Mouse (Mus musculus): ENCODE data around the gene Krtap8-1. TPM values are rescaled to one million over a fixed set of nuclear protein-coding genes. Genes with fewer than 3 reads are reported as not detected.

Krtap8-1 gene
- polyA plus RNA-seq, 1 experiment from 2014 or later: not detected

- Histone ChIP-seq H3K9ac (no peak overlapping the region), H3K4me3 (replicated peaks) (no peak overlapping the region), H3K27me3 (no peaks in the 10 kb centered on the region), H3K27ac (no peak overlapping the region), H3K9me3 (replicated peaks) (no peaks in the 10 kb centered on the region), H3K4me1 (no peaks in the 10 kb centered on the region), H3K36me3 (no peaks in the 10 kb centered on the region), H3K4me2 (no peak overlapping the region)
- 89% methylated on average over 5 of the region's 5 CpGs for WGBS
- ATAC-seq (replicated peaks; ENCODE audit: low FRiP score): no peak
Observed at GRCm38 (mm10) chr16:89497002-89497401, 9.2 kb upstream of the Krtap8-1 start.

DNA sequence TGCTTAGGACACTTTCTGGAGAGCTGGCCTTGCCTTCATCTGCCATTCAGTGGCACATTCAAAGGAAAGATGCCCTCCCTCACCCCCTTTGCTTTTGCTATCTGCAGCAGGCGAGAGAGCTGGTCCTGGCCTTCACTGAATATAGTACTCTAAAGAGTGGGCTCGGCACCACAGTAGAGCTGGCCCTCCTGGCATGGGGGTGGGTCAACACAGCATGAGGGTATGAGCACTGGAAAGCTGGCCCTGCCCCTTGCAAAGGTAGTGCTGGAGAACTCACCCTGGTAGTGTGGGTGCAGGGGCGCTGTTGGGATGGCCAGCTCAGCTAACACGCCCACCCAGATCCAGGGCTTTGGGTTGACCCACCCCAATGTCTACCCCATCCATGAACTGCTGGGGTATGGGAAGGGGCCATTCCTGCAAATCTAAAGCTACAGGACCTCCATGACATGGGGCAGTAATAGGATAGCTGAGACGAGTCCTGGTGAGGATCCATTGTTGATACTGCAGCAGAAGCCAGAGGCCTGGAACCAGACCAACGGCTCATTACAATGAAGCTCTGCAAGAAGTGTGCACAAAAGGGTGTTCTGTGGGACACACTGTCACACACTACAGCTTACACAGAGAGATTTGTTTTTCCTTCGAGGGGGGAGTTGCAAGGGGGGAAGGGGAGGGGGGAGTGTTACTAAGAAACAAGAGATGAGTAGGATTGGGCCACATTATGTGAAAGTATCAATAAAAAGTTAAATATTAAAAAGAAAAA lies 7.8 kb upstream of the Krtap8-1 start:
- Histone ChIP-seq H3K27ac (no peak overlapping the region), H3K36me3 (no peaks in the 10 kb centered on the region), H3K27me3 (no peaks in the 10 kb centered on the region), H3K4me1 (no peaks in the 10 kb centered on the region), H3K9ac (no peak overlapping the region), H3K9me3 (replicated peaks) (no peaks in the 10 kb centered on the region), H3K4me2 (no peak overlapping the region), H3K4me3 (replicated peaks) (no peak overlapping the region)
- no peak for ATAC-seq (replicated peaks; ENCODE audit: low FRiP score)
- WGBS: 84% methylated on average over 7 of the region's 7 CpGs

DNA sequence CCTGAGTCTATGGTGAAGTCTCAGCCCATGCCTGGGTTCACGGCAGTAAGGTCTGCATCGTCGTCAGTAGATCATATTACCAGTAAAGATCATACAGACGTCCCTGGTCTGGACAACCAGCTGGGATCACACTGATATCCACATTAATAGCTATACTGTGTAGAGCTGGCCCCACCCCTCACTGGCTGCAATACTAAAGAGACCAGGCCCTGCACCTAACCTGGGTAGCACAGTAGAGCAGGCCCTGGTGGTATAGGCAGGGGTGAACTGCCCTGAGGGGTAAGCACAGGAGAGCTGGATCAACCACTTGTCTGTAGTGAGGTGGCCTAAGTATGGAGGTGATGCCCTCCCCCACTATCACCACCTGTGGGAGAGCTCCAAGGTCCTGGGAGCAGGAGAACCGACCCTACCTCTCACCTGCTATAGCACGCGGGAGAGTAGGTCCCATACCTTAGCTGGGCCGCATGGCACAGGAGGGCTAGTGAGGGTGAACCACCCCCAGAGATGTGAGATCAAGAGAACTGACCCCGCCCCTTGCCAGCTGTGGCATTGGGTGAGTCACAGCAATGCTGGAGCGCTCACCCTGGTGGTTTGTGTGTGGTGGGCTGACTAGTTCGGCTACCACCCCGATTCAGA lies 10.0 kb downstream of the Krtap8-1 start:
- Histone ChIP-seq H3K4me2 (no peak overlapping the region), H3K36me3 (no peaks in the 10 kb centered on the region), H3K9ac (no peak overlapping the region), H3K9me3 (replicated peaks) (no peaks in the 10 kb centered on the region), H3K4me3 (replicated peaks) (no peak overlapping the region), H3K27ac (no peak overlapping the region), H3K4me1 (no peaks in the 10 kb centered on the region), H3K27me3 (no peaks in the 10 kb centered on the region)
- 0 out of 2 replicates have a peak, but pooled peaks have one; percentile 18 for ATAC-seq (replicated peaks; ENCODE audit: low FRiP score)
- WGBS: 80% methylated on average over 12 of the region's 12 CpGs

GRCm38 (mm10) chr16:89461189-89461588 lies 26.6 kb downstream of the Krtap8-1 start:
- Histone ChIP-seq H3K4me2 (no peak overlapping the region), H3K27ac (no peak overlapping the region), H3K36me3 (no peaks in the 10 kb centered on the region), H3K9ac (no peak overlapping the region), H3K4me1 (no peaks in the 10 kb centered on the region), H3K27me3 (no peaks in the 10 kb centered on the region), H3K9me3 (replicated peaks) (no peaks in the 10 kb centered on the region), H3K4me3 (replicated peaks) (no peak overlapping the region)
- 75% methylated on average over 5 of the region's 5 CpGs for WGBS
- no peak for ATAC-seq (replicated peaks; ENCODE audit: low FRiP score)

Other genes with a start within 250 kb of the Krtap8-1 start
- gene Krtap21-1, start 84.1 kb downstream of the Krtap8-1 start, polyA plus RNA-seq (2015; fragmentation: Nextera tagmentation; extraction: Ambion mirVana): not detected in 2 replicates
- gene Krtap6-2, start 67.8 kb downstream of the Krtap8-1 start, polyA plus RNA-seq (2015; fragmentation: Nextera tagmentation; extraction: Ambion mirVana): not detected in 2 replicates
- gene Krtap7-1, start 20.4 kb upstream of the Krtap8-1 start, polyA plus RNA-seq (2015; fragmentation: Nextera tagmentation; extraction: Ambion mirVana): not detected in 2 replicates
- not detected in 2 replicates for gene Krtap11-1, start 83.2 kb upstream of the Krtap8-1 start, polyA plus RNA-seq (2015; fragmentation: Nextera tagmentation; extraction: Ambion mirVana)

Measured in kidney, embryonic 15.5 days (tissue).